Mouse (Mus musculus) splenic B cell, adult 2 months (primary cell): ENCODE measurements at regions not wholly inside any gene's neighbourhood (a gene's known extent, or its start where the extent isn't known, plus 50 kb on each side); places are given as distances from the start of the nearest gene placed in this dataset.

Experiments
- DNase-seq: peaks from one replicate; pipeline ENCODE4 v3.0.0-alpha.2; 2011; ENCODE audit warnings: low read depth, low spot score
- H3K27me3 ChIP-seq: 2 replicates; pipeline ENCODE4 v1.6.1; 2012; ENCODE audit warnings: mild to moderate bottlenecking, low read length, moderate library complexity, mixed read lengths; ENCODE audit not compliant: control insufficient read depth, poor library complexity, insufficient read depth, severe bottlenecking
- H3K36me3 ChIP-seq: 2 replicates; pipeline ENCODE4 v1.6.1; 2012; ENCODE audit warnings: mild to moderate bottlenecking, low read length, moderate library complexity, mixed read lengths; ENCODE audit not compliant: control insufficient read depth, poor library complexity, insufficient read depth, severe bottlenecking

- H3K36me3 ChIP-seq = no peaks in the 10 kb centered on the region
- H3K27me3 ChIP-seq = no peaks in the 10 kb centered on the region
- no peak for DNase-seq
Observed at GRCm38 (mm10) chr9:41578221-41579106, 417.0 kb upstream of the Ubash3b start.

GRCm38 (mm10) chr9:41577760-41578159, 416.3 kb upstream of the Ubash3b start:
- H3K36me3 ChIP-seq = no peaks in the 10 kb centered on the region
- no peaks in the 10 kb centered on the region for H3K27me3 ChIP-seq
- no peak for DNase-seq

- DNase-seq = no peak
- no peaks in the 10 kb centered on the region for H3K27me3 ChIP-seq
- H3K36me3 ChIP-seq = no peaks in the 10 kb centered on the region
Observed at GRCm38 (mm10) chr9:41575826-41576225, 414.3 kb upstream of the Ubash3b start.

GRCm38 (mm10) chr9:41570262-41570661, 408.8 kb upstream of the Ubash3b start:
- DNase-seq = no peak
- no peaks in the 10 kb centered on the region for H3K27me3 ChIP-seq
- no peaks in the 10 kb centered on the region for H3K36me3 ChIP-seq

GRCm38 (mm10) chr9:41566496-41566895, 405.0 kb upstream of the Ubash3b start:
- DNase-seq = no peak
- Histone ChIP-seq H3K36me3 (no peaks in the 10 kb centered on the region), H3K27me3 (no peaks in the 10 kb centered on the region)

- Histone ChIP-seq H3K27me3 (no peaks in the 10 kb centered on the region), H3K36me3 (no peaks in the 10 kb centered on the region)
- DNase-seq = no peak
Observed at GRCm38 (mm10) chr9:41565784-41566183, 404.3 kb upstream of the Ubash3b start.

GRCm38 (mm10) chr9:41563376-41563775, 401.9 kb upstream of the Ubash3b start:
- H3K27me3 ChIP-seq = no peaks in the 10 kb centered on the region
- H3K36me3 ChIP-seq = no peaks in the 10 kb centered on the region
- no peak for DNase-seq

- DNase-seq = no peak
- Histone ChIP-seq H3K27me3 (no peaks in the 10 kb centered on the region; the same call in 1 of the 2 replicates), H3K36me3 (no peaks in the 10 kb centered on the region)
Observed at GRCm38 (mm10) chr9:41558456-41558855, 397.0 kb upstream of the Ubash3b start.

- DNase-seq = no peak
- no peaks in the 10 kb centered on the region; the same call in 1 of the 2 replicates for H3K27me3 ChIP-seq
- no peaks in the 10 kb centered on the region for H3K36me3 ChIP-seq
Observed at GRCm38 (mm10) chr9:41556888-41557287, 395.4 kb upstream of the Ubash3b start.

GRCm38 (mm10) chr9:41545776-41546175, 384.3 kb upstream of the Ubash3b start:
- Histone ChIP-seq H3K36me3 (no peaks in the 10 kb centered on the region), H3K27me3 (no peaks in the 10 kb centered on the region)
- no peak for DNase-seq

- DNase-seq = no peak
- Histone ChIP-seq H3K27me3 (no peaks in the 10 kb centered on the region), H3K36me3 (no peaks in the 10 kb centered on the region)
Observed at GRCm38 (mm10) chr9:41542511-41542910, 381.0 kb upstream of the Ubash3b start.

- H3K36me3 ChIP-seq = no peaks in the 10 kb centered on the region
- no peak for DNase-seq
- no peaks in the 10 kb centered on the region for H3K27me3 ChIP-seq
Observed at GRCm38 (mm10) chr9:41541327-41541726, 379.8 kb upstream of the Ubash3b start.

- H3K36me3 ChIP-seq = no peaks in the 10 kb centered on the region
- no peak for DNase-seq
- H3K27me3 ChIP-seq = no peaks in the 10 kb centered on the region
Observed at GRCm38 (mm10) chr9:41532786-41533185, 371.3 kb upstream of the Ubash3b start.

GRCm38 (mm10) chr9:41532290-41532689, 370.8 kb upstream of the Ubash3b start:
- no peak for DNase-seq
- Histone ChIP-seq H3K36me3 (no peaks in the 10 kb centered on the region), H3K27me3 (no peaks in the 10 kb centered on the region)

- DNase-seq = no peak
- H3K36me3 ChIP-seq = no peaks in the 10 kb centered on the region
- H3K27me3 ChIP-seq = no peaks in the 10 kb centered on the region
Observed at GRCm38 (mm10) chr9:41531596-41531995, 370.1 kb upstream of the Ubash3b start.

GRCm38 (mm10) chr9:41526126-41526525, 364.6 kb upstream of the Ubash3b start:
- H3K36me3 ChIP-seq = no peaks in the 10 kb centered on the region
- no peak for DNase-seq
- no peaks in the 10 kb centered on the region for H3K27me3 ChIP-seq
